Mouse (Mus musculus) CH12.LX (cell line): Measurements from ENCODE around the gene Cnot11.
"Not testable (repeated sequence)": the region's sequence is repeated elsewhere in the genome, so short reads cannot be mapped to it uniquely, and the experiment has no call there.

ENCODE experiments used
- BHLHE40 ChIP-seq: IDR thresholded peaks from 2 replicates; pipeline ENCODE4 v1.6.1; 2011; ENCODE audit warnings: mild to moderate bottlenecking, low read depth, low read length, improper control_type of control experiment
- CTCF ChIP-seq, 2 experiments: IDR thresholded peaks in 1 of 2; conservative IDR thresholded peaks in 1 of 2; 2 replicates each; pipeline ENCODE4 v1.5.1; 2011 to 2012; ENCODE audit warnings: low read depth in 2 of 2, low read length in 2 of 2, improper control_type of control experiment in 1 of 2, inconsistent platforms in 1 of 2, mild to moderate bottlenecking in 1 of 2, moderate library complexity in 1 of 2
- GABPA ChIP-seq: IDR thresholded peaks from 2 replicates; pipeline ENCODE4 v1.6.1; 2012; ENCODE audit warnings: low read depth, low read length, improper control_type of control experiment, inconsistent platforms; ENCODE audit not compliant: insufficient replicate concordance
- HCFC1 ChIP-seq: IDR thresholded peaks from 2 replicates; pipeline ENCODE4 v1.6.1; 2012; ENCODE audit warnings: low read depth, mild to moderate bottlenecking, inconsistent platforms, low read length, improper control_type of control experiment
- MAFK ChIP-seq: IDR thresholded peaks from 2 replicates; pipeline ENCODE4 v1.6.1; 2011; ENCODE audit warnings: low read length, improper control_type of control experiment; ENCODE audit not compliant: insufficient replicate concordance
- MYC ChIP-seq: IDR thresholded peaks from 2 replicates; pipeline ENCODE4 v1.6.1; 2011; ENCODE audit warnings: low read depth, mild to moderate bottlenecking, improper control_type of control experiment, low read length
- POLR2A ChIP-seq: IDR thresholded peaks from 2 replicates; pipeline ENCODE4 v1.6.1; 2011; ENCODE audit warnings: low read depth, mild to moderate bottlenecking, improper control_type of control experiment, low read length

DNA sequence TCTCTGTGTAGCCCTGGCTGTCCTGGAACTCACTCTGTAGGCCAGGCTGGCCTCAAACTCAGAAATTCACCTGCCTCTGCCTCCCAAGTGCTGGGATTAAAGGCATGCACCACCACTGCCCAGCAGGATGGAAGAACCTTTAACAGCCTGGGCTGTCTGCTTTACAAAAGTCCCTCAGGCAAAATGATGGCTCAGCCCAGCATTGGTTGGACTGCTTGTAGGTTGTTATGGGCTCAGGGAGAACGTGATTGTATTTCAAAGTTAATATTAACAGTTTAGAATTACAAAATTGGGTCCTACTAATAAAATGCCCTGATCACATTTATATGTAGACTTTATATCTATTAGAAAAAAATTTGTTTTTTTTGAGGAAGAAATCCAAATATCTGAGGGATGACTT is 56.8 kb downstream of the Cnot11 start:
- not testable (repeated sequence) for TF ChIP-seq GABPA; MYC; BHLHE40; POLR2A; MAFK; HCFC1; CTCF (conservative IDR thresholded peaks at IDR 0.05 in 1 of 2, IDR thresholded peaks at IDR 0.05 in 1 of 2; ENCODE audit: low read depth in 2 of 2, low read length in 2 of 2)
